Mouse (Mus musculus): ENCODE measurements at regions not wholly inside any gene's neighbourhood (a gene's known extent, or its start where the extent isn't known, plus 50 kb on each side); places are given as distances from the start of the nearest gene placed in this dataset.
A peak's percentile ranks its signal among the peaks of the same experiment; 100 is the strongest.
"Not testable (repeated sequence)": the region's sequence is repeated elsewhere in the genome, so short reads cannot be mapped to it uniquely, and the experiment has no call there.

- no peak overlapping the region for H3K4me2 ChIP-seq
- H3K4me1 ChIP-seq: no peaks in the 10 kb centered on the region
- H3K9ac ChIP-seq: no peak overlapping the region
- no peak overlapping the region for H3K27ac ChIP-seq
- no peak for ATAC-seq (replicated peaks)
- WGBS: 71% methylated on average over 1 of the region's 1 CpGs
- H3K27me3 ChIP-seq (replicated peaks): no peaks in the 10 kb centered on the region
- H3K4me3 ChIP-seq: no peak overlapping the region
- no peaks in the 10 kb centered on the region for H3K36me3 ChIP-seq (replicated peaks)
- no peaks in the 10 kb centered on the region for H3K9me3 ChIP-seq
Measured at GRCm38 (mm10) chr2:109402556-109402955, 122.0 kb upstream of the Mettl15 start.

- Histone ChIP-seq H3K27ac (no peak overlapping the region), H3K9me3 (no peaks in the 10 kb centered on the region), H3K9ac (no peak overlapping the region), H3K4me2 (no peak overlapping the region), H3K4me1 (no peaks in the 10 kb centered on the region), H3K36me3 (replicated peaks) (no peaks in the 10 kb centered on the region), H3K4me3 (no peak overlapping the region), H3K27me3 (replicated peaks) (no peaks in the 10 kb centered on the region)
- 83% methylated on average over 3 of the region's 3 CpGs for WGBS
- ATAC-seq (replicated peaks): no peak
Measured at GRCm38 (mm10) chr2:109404262-109404661, 123.7 kb upstream of the Mettl15 start.

- Histone ChIP-seq H3K27ac (no peak overlapping the region), H3K36me3 (replicated peaks) (no peaks in the 10 kb centered on the region), H3K4me1 (no peaks in the 10 kb centered on the region), H3K9me3 (no peaks in the 10 kb centered on the region), H3K4me3 (no peak overlapping the region), H3K27me3 (replicated peaks) (no peaks in the 10 kb centered on the region), H3K4me2 (no peak overlapping the region), H3K9ac (no peak overlapping the region)
- ATAC-seq (replicated peaks): no peak
- WGBS: 86% methylated on average over 7 of the region's 7 CpGs
Measured at GRCm38 (mm10) chr2:109406591-109407079, 126.1 kb upstream of the Mettl15 start.

GRCm38 (mm10) chr2:109420098-109420497, 139.6 kb upstream of the Mettl15 start:
- H3K4me2 ChIP-seq: no peak overlapping the region
- no peak overlapping the region for H3K9ac ChIP-seq
- H3K27me3 ChIP-seq (replicated peaks): no peaks in the 10 kb centered on the region
- no peak for ATAC-seq (replicated peaks)
- no peaks in the 10 kb centered on the region for H3K36me3 ChIP-seq (replicated peaks)
- no peaks in the 10 kb centered on the region for H3K4me1 ChIP-seq
- no peaks in the 10 kb centered on the region for H3K9me3 ChIP-seq
- H3K27ac ChIP-seq: no peak overlapping the region
- H3K4me3 ChIP-seq: no peak overlapping the region

- H3K9ac ChIP-seq: no peak overlapping the region
- H3K27me3 ChIP-seq (replicated peaks): no peaks in the 10 kb centered on the region
- ATAC-seq (replicated peaks): no peak
- H3K36me3 ChIP-seq (replicated peaks): no peaks in the 10 kb centered on the region
- no peak overlapping the region for H3K4me2 ChIP-seq
- no peaks in the 10 kb centered on the region for H3K4me1 ChIP-seq
- no peak overlapping the region for H3K4me3 ChIP-seq
- 87% methylated on average over 3 of the region's 3 CpGs for WGBS
- H3K9me3 ChIP-seq: no peaks in the 10 kb centered on the region
- H3K27ac ChIP-seq: no peak overlapping the region
Measured at GRCm38 (mm10) chr2:109431183-109431582, 150.6 kb upstream of the Mettl15 start.

- Histone ChIP-seq H3K4me1 (no peaks in the 10 kb centered on the region), H3K9me3 (no peaks in the 10 kb centered on the region), H3K36me3 (replicated peaks) (no peaks in the 10 kb centered on the region), H3K27me3 (replicated peaks) (no peaks in the 10 kb centered on the region), H3K27ac (no peak overlapping the region), H3K4me2 (no peak overlapping the region), H3K9ac (no peak overlapping the region), H3K4me3 (no peak overlapping the region)
- ATAC-seq (replicated peaks): no peak
- WGBS: 53% methylated on average over 3 of the region's 3 CpGs
Measured at GRCm38 (mm10) chr2:109442551-109443120, 162.1 kb upstream of the Mettl15 start.

- Histone ChIP-seq H3K36me3 (replicated peaks) (no peaks in the 10 kb centered on the region), H3K4me3 (no peak overlapping the region), H3K9me3 (no peaks in the 10 kb centered on the region), H3K4me1 (no peaks in the 10 kb centered on the region), H3K4me2 (no peak overlapping the region), H3K27ac (no peak overlapping the region), H3K27me3 (replicated peaks) (no peaks in the 10 kb centered on the region), H3K9ac (no peak overlapping the region)
- WGBS: 62% methylated on average over 3 of the region's 3 CpGs
- no peak for ATAC-seq (replicated peaks)
Measured at GRCm38 (mm10) chr2:109443521-109444066, 163.0 kb upstream of the Mettl15 start.

GRCm38 (mm10) chr2:109462246-109462645, 181.7 kb upstream of the Mettl15 start:
- not testable (repeated sequence) for H3K27ac ChIP-seq; H3K27me3 ChIP-seq (replicated peaks); ATAC-seq (replicated peaks); H3K36me3 ChIP-seq (replicated peaks); H3K4me3 ChIP-seq; H3K9me3 ChIP-seq; H3K4me1 ChIP-seq; H3K9ac ChIP-seq; H3K4me2 ChIP-seq
- WGBS: 92% methylated on average over 1 of the region's 1 CpGs

- no peak overlapping the region for H3K4me3 ChIP-seq
- no peaks in the 10 kb centered on the region for H3K4me1 ChIP-seq
- no peaks in the 10 kb centered on the region for H3K9me3 ChIP-seq
- no peaks in the 10 kb centered on the region for H3K36me3 ChIP-seq (replicated peaks)
- no peak overlapping the region for H3K9ac ChIP-seq
- H3K27me3 ChIP-seq (replicated peaks): no peaks in the 10 kb centered on the region
- H3K4me2 ChIP-seq: no peak overlapping the region
- 83% methylated on average over 1 of the region's 1 CpGs for WGBS
- no peak overlapping the region for H3K27ac ChIP-seq
- ATAC-seq (replicated peaks): no peak
Measured at GRCm38 (mm10) chr2:109484306-109484705, 190.2 kb upstream of the Bdnf start.

GRCm38 (mm10) chr2:109487591-109487990, 186.9 kb upstream of the Bdnf start:
- 91% methylated on average over 1 of the region's 1 CpGs for WGBS
- H3K36me3 ChIP-seq (replicated peaks): no peaks in the 10 kb centered on the region

GRCm38 (mm10) chr2:109502186-109502585, 172.3 kb upstream of the Bdnf start:
- Histone ChIP-seq H3K4me1 (no peaks in the 10 kb centered on the region), H3K4me2 (no peak overlapping the region), H3K4me3 (no peak overlapping the region), H3K36me3 (replicated peaks) (no peaks in the 10 kb centered on the region), H3K9ac (no peak overlapping the region), H3K27ac (no peak overlapping the region), H3K27me3 (replicated peaks) (no peaks in the 10 kb centered on the region), H3K9me3 (no peaks in the 10 kb centered on the region)
- ATAC-seq (replicated peaks): peak; percentile 62; the same call in 1 of the 2 replicates
- 78% methylated on average over 5 of the region's 5 CpGs for WGBS

More at GRCm38 (mm10) chr2:109487591-109487990, 186.9 kb upstream of the Bdnf start:
- Histone ChIP-seq H3K4me1 (no peaks in the 10 kb centered on the region), H3K27ac (no peak overlapping the region), H3K27me3 (replicated peaks) (no peaks in the 10 kb centered on the region), H3K4me3 (no peak overlapping the region), H3K4me2 (no peak overlapping the region), H3K9me3 (no peaks in the 10 kb centered on the region), H3K9ac (no peak overlapping the region)
- no peak for ATAC-seq (replicated peaks)

GRCm38 (mm10) chr2:109504906-109505305, 169.6 kb upstream of the Bdnf start:
- H3K36me3 ChIP-seq (replicated peaks): no peaks in the 10 kb centered on the region
- no peaks in the 10 kb centered on the region for H3K9me3 ChIP-seq
- no peak overlapping the region for H3K4me3 ChIP-seq
- no peak overlapping the region for H3K27ac ChIP-seq
- no peak overlapping the region for H3K9ac ChIP-seq
- H3K4me1 ChIP-seq: no peaks in the 10 kb centered on the region
- no peak overlapping the region for H3K4me2 ChIP-seq
- H3K27me3 ChIP-seq (replicated peaks): no peaks in the 10 kb centered on the region
- no peak for ATAC-seq (replicated peaks)
- WGBS: 79% methylated on average over 6 of the region's 6 CpGs
